Comparison of ENCODE assay signal across 8 mouse cellular contexts in genomic region chr4:139470198-139470597, GRCm38 (mm10).
DNase-seq lines count a peak whose midpoint lies in the region; ATAC-seq and TF ChIP-seq lines count a peak whose summit lies in the region.

No protein-coding gene starts in this region.

- H3K36me3 ChIP-seq in limb, embryonic 11.5 days (ENCODE audit: control insufficient read depth, insufficient read depth, low read length) = peaks cover 45% of the 10 kb centered on the region
- peaks cover 79% of the 10 kb centered on the region for H3K36me3 ChIP-seq in midbrain, embryonic 15.5 days (replicated peaks)
- peaks cover 66% of the 10 kb centered on the region for H3K36me3 ChIP-seq in spleen, adult 2 months (ENCODE audit: control insufficient read depth, insufficient read depth, low read length)

- no peak overlapping the region for H3K9ac ChIP-seq in limb, embryonic 11.5 days (ENCODE audit: low read length)
- no peak overlapping the region for H3K9ac ChIP-seq in midbrain, embryonic 15.5 days

- peak; percentile 82; the same call in 1 of the 2 replicates for TF ChIP-seq CTCF in spleen, adult 2 months (IDR thresholded peaks at IDR 0.05; ENCODE audit: extremely low read depth, insufficient read depth, insufficient read length, insufficient replicate concordance)

- WGBS in limb, embryonic 11.5 days = 42% methylated on average over 7 of the region's 7 CpGs
- 45% methylated on average over 7 of the region's 7 CpGs for WGBS in midbrain, embryonic 15.5 days
- 62% methylated on average over 7 of the region's 7 CpGs for WGBS in spleen, adult 2 months

- no peak overlapping the region for H3K27ac ChIP-seq in limb, embryonic 11.5 days (replicated peaks; ENCODE audit: low read depth, low read length)
- no peak overlapping the region for H3K27ac ChIP-seq in midbrain, embryonic 15.5 days
- H3K27ac ChIP-seq in spleen, adult 2 months (ENCODE audit: insufficient read depth, low read length) = no peak overlapping the region

- TF ChIP-seq POLR2A in spleen, adult 2 months (IDR thresholded peaks at IDR 0.05; ENCODE audit: low read depth, low read length) = no peak

- no peaks in the 10 kb centered on the region for H3K27me3 ChIP-seq in limb, embryonic 11.5 days (ENCODE audit: control insufficient read depth, insufficient read depth, low read length)
- H3K27me3 ChIP-seq in midbrain, embryonic 15.5 days (replicated peaks) = no peaks in the 10 kb centered on the region
- H3K27me3 ChIP-seq in spleen, adult 2 months (ENCODE audit: control insufficient read depth, insufficient read depth, low read length) = no peaks in the 10 kb centered on the region

- H3K4me2 ChIP-seq in limb, embryonic 11.5 days (ENCODE audit: low read depth, severe bottlenecking) = no peak overlapping the region
- no peak overlapping the region for H3K4me2 ChIP-seq in midbrain, embryonic 15.5 days

- DNase-seq in 3T3-L1 (ENCODE audit: low read depth, low spot score) = peak; percentile 84
- DNase-seq in adrenal gland, postnatal 14 days = peak; percentile 86
- DNase-seq in embryo, embryonic 9.5 days (ENCODE audit: extremely low spot score) = peak; percentile 78
- peak; percentile 82 for DNase-seq in heart, adult 8-10 months (ENCODE audit: low spot score)
- DNase-seq in kidney, adult 8-10 months = peak; percentile 75 to 85
- DNase-seq in limb, embryonic 11.5 days (ENCODE audit: low spot score) = peak; percentile 89
- peak; percentile 22 to 63 for DNase-seq in spleen, adult 2 months (ENCODE audit: low read depth in 1 of 2, low spot score in 2 of 2)

- no peak overlapping the region for H3K4me3 ChIP-seq in limb, embryonic 11.5 days (ENCODE audit: low read depth, low read length)
- no peak overlapping the region for H3K4me3 ChIP-seq in midbrain, embryonic 15.5 days
- H3K4me3 ChIP-seq in spleen, adult 2 months (ENCODE audit: extremely low read depth, insufficient read depth, insufficient read length) = no peak overlapping the region

- no peaks in the 10 kb centered on the region for H3K9me3 ChIP-seq in limb, embryonic 11.5 days (ENCODE audit: control insufficient read depth, low read length)
- H3K9me3 ChIP-seq in midbrain, embryonic 15.5 days = no peaks in the 10 kb centered on the region

- no peaks in the 10 kb centered on the region for H3K4me1 ChIP-seq in limb, embryonic 11.5 days (ENCODE audit: control insufficient read depth, insufficient read depth, low read length)
- no peaks in the 10 kb centered on the region for H3K4me1 ChIP-seq in midbrain, embryonic 15.5 days
- no peaks in the 10 kb centered on the region for H3K4me1 ChIP-seq in spleen, adult 2 months (ENCODE audit: control insufficient read depth, insufficient read depth, insufficient read length)

- no peak for ATAC-seq in limb, embryonic 11.5 days (ENCODE audit: insufficient number of reproducible peaks, low FRiP score, low TSS enrichment, low read depth)
- peak; percentile 39; the same call in 1 of the 2 replicates for ATAC-seq in midbrain, embryonic 15.5 days (replicated peaks)
